Mouse (Mus musculus): ENCODE results near the gene Ascc2. TPM values are rescaled to one million over a fixed set of nuclear protein-coding genes. Genes with fewer than 3 reads are reported as not detected.
A peak's percentile ranks its signal among the peaks of the same experiment; 100 is the strongest.

Gene Ascc2
- polyA plus RNA-seq, 1 experiment from 2014 or later, result 21.7 TPM

GRCm38 (mm10) chr11:4602691-4603441, 34.7 kb upstream of the Ascc2 start:
- WGBS, result 33% methylated on average over 12 of the region's 12 CpGs
- Histone ChIP-seq H3K9ac (replicated peaks; ENCODE audit: low read length) (no peak overlapping the region), H3K9me3 (ENCODE audit: control insufficient read depth, low read length) (no peaks in the 10 kb centered on the region), H3K27ac (replicated peaks; ENCODE audit: low read depth, low read length) (no peak overlapping the region), H3K4me2 (ENCODE audit: low read length) (no peak overlapping the region), H3K4me1 (ENCODE audit: control insufficient read depth, insufficient read depth, low read length) (peaks cover 3% of the 10 kb centered on the region; the same call in 1 of the 2 replicates), H3K36me3 (ENCODE audit: control insufficient read depth, insufficient read depth, low read length) (no peaks in the 10 kb centered on the region), H3K4me3 (replicated peaks; ENCODE audit: low read depth, low read length) (no peak overlapping the region), H3K27me3 (ENCODE audit: control insufficient read depth, insufficient read depth, low read length) (no peaks in the 10 kb centered on the region)
- DNase-seq (peak; percentile 43), ATAC-seq (ENCODE audit: low FRiP score, low TSS enrichment) (no peak)

GRCm38 (mm10) chr11:4604441-4604840, 33.1 kb upstream of the Ascc2 start:
- Histone ChIP-seq H3K9me3 (ENCODE audit: control insufficient read depth, low read length) (no peaks in the 10 kb centered on the region), H3K4me2 (ENCODE audit: low read length) (no peak overlapping the region), H3K9ac (replicated peaks; ENCODE audit: low read length) (no peak overlapping the region), H3K27ac (replicated peaks; ENCODE audit: low read depth, low read length) (no peak overlapping the region), H3K27me3 (ENCODE audit: control insufficient read depth, insufficient read depth, low read length) (no peaks in the 10 kb centered on the region), H3K4me1 (ENCODE audit: control insufficient read depth, insufficient read depth, low read length) (peaks cover 3% of the 10 kb centered on the region; the same call in 1 of the 2 replicates), H3K36me3 (ENCODE audit: control insufficient read depth, insufficient read depth, low read length) (no peaks in the 10 kb centered on the region), H3K4me3 (replicated peaks; ENCODE audit: low read depth, low read length) (no peak overlapping the region)
- DNase-seq (no peak), ATAC-seq (ENCODE audit: low FRiP score, low TSS enrichment) (no peak)
- WGBS, result 82% methylated on average over 6 of the region's 6 CpGs

- H3K9me3 ChIP-seq (ENCODE audit: control insufficient read depth, low read length), result no peaks in the 10 kb centered on the region
- peaks cover 3% of the 10 kb centered on the region; the same call in 1 of the 2 replicates for H3K4me1 ChIP-seq (ENCODE audit: control insufficient read depth, insufficient read depth, low read length)
- no peak overlapping the region for H3K4me3 ChIP-seq (replicated peaks; ENCODE audit: low read depth, low read length)
- no peak overlapping the region for H3K4me2 ChIP-seq (ENCODE audit: low read length)
- no peak for DNase-seq
- no peaks in the 10 kb centered on the region for H3K27me3 ChIP-seq (ENCODE audit: control insufficient read depth, insufficient read depth, low read length)
- no peak overlapping the region for H3K9ac ChIP-seq (replicated peaks; ENCODE audit: low read length)
- H3K36me3 ChIP-seq (ENCODE audit: control insufficient read depth, insufficient read depth, low read length), result no peaks in the 10 kb centered on the region
- no peak overlapping the region for H3K27ac ChIP-seq (replicated peaks; ENCODE audit: low read depth, low read length)
- no peak for ATAC-seq (ENCODE audit: low FRiP score, low TSS enrichment)
- 55% methylated on average over 7 of the region's 7 CpGs for WGBS
Observed at GRCm38 (mm10) chr11:4605414-4605813, 32.1 kb upstream of the Ascc2 start.

- ATAC-seq (ENCODE audit: low FRiP score, low TSS enrichment) (no peak), DNase-seq (no peak)
- H3K4me3 ChIP-seq (replicated peaks; ENCODE audit: low read depth, low read length), result no peak overlapping the region
- 86% methylated on average over 1 of the region's 1 CpGs for WGBS
- no peak overlapping the region for H3K27ac ChIP-seq (replicated peaks; ENCODE audit: low read depth, low read length)
- no peaks in the 10 kb centered on the region for H3K36me3 ChIP-seq (ENCODE audit: control insufficient read depth, insufficient read depth, low read length)
- H3K27me3 ChIP-seq (ENCODE audit: control insufficient read depth, insufficient read depth, low read length), result no peaks in the 10 kb centered on the region
- no peaks in the 10 kb centered on the region for H3K9me3 ChIP-seq (ENCODE audit: control insufficient read depth, low read length)
- H3K4me2 ChIP-seq (ENCODE audit: low read length), result no peak overlapping the region
- H3K9ac ChIP-seq (replicated peaks; ENCODE audit: low read length), result no peak overlapping the region
- peaks cover 3% of the 10 kb centered on the region; the same call in 1 of the 2 replicates for H3K4me1 ChIP-seq (ENCODE audit: control insufficient read depth, insufficient read depth, low read length)
Observed at GRCm38 (mm10) chr11:4606541-4606940, 31.0 kb upstream of the Ascc2 start.

GRCm38 (mm10) chr11:4611904-4612303, 25.6 kb upstream of the Ascc2 start:
- Histone ChIP-seq H3K9me3 (ENCODE audit: control insufficient read depth, low read length) (no peaks in the 10 kb centered on the region), H3K27me3 (ENCODE audit: control insufficient read depth, insufficient read depth, low read length) (no peaks in the 10 kb centered on the region), H3K4me3 (replicated peaks; ENCODE audit: low read depth, low read length) (no peak overlapping the region), H3K9ac (replicated peaks; ENCODE audit: low read length) (no peak overlapping the region), H3K27ac (replicated peaks; ENCODE audit: low read depth, low read length) (no peak overlapping the region), H3K4me2 (ENCODE audit: low read length) (no peak overlapping the region), H3K4me1 (ENCODE audit: control insufficient read depth, insufficient read depth, low read length) (no peaks in the 10 kb centered on the region), H3K36me3 (ENCODE audit: control insufficient read depth, insufficient read depth, low read length) (no peaks in the 10 kb centered on the region)
- ATAC-seq (ENCODE audit: low FRiP score, low TSS enrichment) (no peak), DNase-seq (no peak)
- 72% methylated on average over 2 of the region's 2 CpGs for WGBS

GRCm38 (mm10) chr11:4620017-4620485, 17.5 kb upstream of the Ascc2 start, which contains the start of gene Gm11032:
Gm11032 (plus strand) TSS chr11:4620067.
- no peak for ATAC-seq (ENCODE audit: low FRiP score, low TSS enrichment)
- H3K4me3 ChIP-seq (replicated peaks; ENCODE audit: low read depth, low read length), result no peak within 1 kb of the TSS
- WGBS, result 88% methylated on average over 16 of the region's 16 CpGs
- no peaks in the 10 kb centered on the region for H3K36me3 ChIP-seq (ENCODE audit: control insufficient read depth, insufficient read depth, low read length)
- no peaks in the 10 kb centered on the region for H3K4me1 ChIP-seq (ENCODE audit: control insufficient read depth, insufficient read depth, low read length)
- H3K27ac ChIP-seq (replicated peaks; ENCODE audit: low read depth, low read length), result no peak within 1 kb of the TSS
- H3K27me3 ChIP-seq (ENCODE audit: control insufficient read depth, insufficient read depth, low read length), result no peaks in the 10 kb centered on the region
- no peak within 1 kb of the TSS for H3K9ac ChIP-seq (replicated peaks; ENCODE audit: low read length)
- DNase-seq, result no peak
- H3K4me2 ChIP-seq (ENCODE audit: low read length), result no peak within 1 kb of the TSS
- no peaks in the 10 kb centered on the region for H3K9me3 ChIP-seq (ENCODE audit: control insufficient read depth, low read length)

- DNase-seq, result no peak
- H3K4me3 ChIP-seq (replicated peaks; ENCODE audit: low read depth, low read length), result no peak overlapping the region
- H3K9me3 ChIP-seq (ENCODE audit: control insufficient read depth, low read length), result no peaks in the 10 kb centered on the region
- no peaks in the 10 kb centered on the region for H3K4me1 ChIP-seq (ENCODE audit: control insufficient read depth, insufficient read depth, low read length)
- WGBS, result 61% methylated on average over 13 of the region's 13 CpGs
- ATAC-seq (ENCODE audit: low FRiP score, low TSS enrichment), result no peak
- no peak overlapping the region for H3K27ac ChIP-seq (replicated peaks; ENCODE audit: low read depth, low read length)
- H3K9ac ChIP-seq (replicated peaks; ENCODE audit: low read length), result no peak overlapping the region
- H3K4me2 ChIP-seq (ENCODE audit: low read length), result no peak overlapping the region
- H3K36me3 ChIP-seq (ENCODE audit: control insufficient read depth, insufficient read depth, low read length), result no peaks in the 10 kb centered on the region
- no peaks in the 10 kb centered on the region for H3K27me3 ChIP-seq (ENCODE audit: control insufficient read depth, insufficient read depth, low read length)
Observed at GRCm38 (mm10) chr11:4620501-4621108, 16.9 kb upstream of the Ascc2 start.

- ATAC-seq (ENCODE audit: low FRiP score, low TSS enrichment), result no peak
- DNase-seq, result no peak
- H3K4me1 ChIP-seq (ENCODE audit: control insufficient read depth, insufficient read depth, low read length), result no peaks in the 10 kb centered on the region
Observed at GRCm38 (mm10) chr11:4621866-4622265, 15.7 kb upstream of the Ascc2 start.

More at GRCm38 (mm10) chr11:4621866-4622265, 15.7 kb upstream of the Ascc2 start:
- H3K36me3 ChIP-seq (ENCODE audit: control insufficient read depth, insufficient read depth, low read length), result no peaks in the 10 kb centered on the region
- no peak overlapping the region for H3K9ac ChIP-seq (replicated peaks; ENCODE audit: low read length)
- no peaks in the 10 kb centered on the region for H3K9me3 ChIP-seq (ENCODE audit: control insufficient read depth, low read length)
- no peak overlapping the region for H3K4me3 ChIP-seq (replicated peaks; ENCODE audit: low read depth, low read length)
- no peak overlapping the region for H3K27ac ChIP-seq (replicated peaks; ENCODE audit: low read depth, low read length)
- no peaks in the 10 kb centered on the region for H3K27me3 ChIP-seq (ENCODE audit: control insufficient read depth, insufficient read depth, low read length)
- no peak overlapping the region for H3K4me2 ChIP-seq (ENCODE audit: low read length)
- WGBS, result 77% methylated on average over 4 of the region's 4 CpGs
